Mouse (Mus musculus) hindbrain, postnatal 0 days (tissue): ENCODE data around the gene S100b. TPM values are rescaled to one million over a fixed set of nuclear protein-coding genes. Genes with fewer than 3 reads are reported as not detected.
A peak's percentile ranks its signal among the peaks of the same experiment; 100 is the strongest.

Experiments used
- ATAC-seq: fragments of 200-750 bp; cut with Nextera tagmentation; 2 replicates; pipeline ENCODE4 v1.8.0; 2017; ENCODE audit warnings: mild to moderate bottlenecking, moderate TSS enrichment, moderate library complexity
- DNase-seq: peaks from one replicate; pipeline ENCODE4 v3.0.0-alpha.2; 2015; ENCODE audit warnings: low spot score
- H3K27ac ChIP-seq: fragments of 300-500 bp; sonication (generic); 2 replicates; pipeline ENCODE4 v1.5.1; 2014; ENCODE audit warnings: mild to moderate bottlenecking
- H3K27me3 ChIP-seq: fragments of 300-500 bp; sonication (generic); 2 replicates; pipeline ENCODE4 v1.6.1; 2014; ENCODE audit warnings: low read length, mixed read lengths; ENCODE audit not compliant: insufficient read depth
- H3K36me3 ChIP-seq: fragments of 300-500 bp; sonication (generic); 2 replicates; pipeline ENCODE4 v1.6.1; 2014; ENCODE audit warnings: low read length, mixed read lengths; ENCODE audit not compliant: insufficient read depth
- H3K4me1 ChIP-seq: fragments of 300-500 bp; sonication (generic); 2 replicates; pipeline ENCODE4 v1.6.1; 2014; ENCODE audit warnings: antibody characterized with exemption, low read length, mixed read lengths; ENCODE audit not compliant: insufficient read depth
- H3K4me2 ChIP-seq: fragments of 300-500 bp; sonication (generic); 2 replicates; pipeline ENCODE4 v1.6.1; 2014; ENCODE audit warnings: low read depth, mild to moderate bottlenecking, low read length, moderate library complexity, mixed read lengths
- H3K4me3 ChIP-seq: fragments of 300-500 bp; sonication (generic); 2 replicates; pipeline ENCODE4 v1.5.1; 2014; ENCODE audit warnings: low read length
- H3K9ac ChIP-seq: fragments of 300-500 bp; sonication (generic); replicated peaks from 2 replicates; pipeline ENCODE4 v1.6.1; 2014; ENCODE audit warnings: mild to moderate bottlenecking, low read length, moderate library complexity, mixed read lengths
- H3K9me3 ChIP-seq: fragments of 300-500 bp; sonication (generic); 2 replicates; pipeline ENCODE4 v1.6.1; 2016; ENCODE audit warnings: low read length, mixed read lengths
- CTCF ChIP-seq: IDR thresholded peaks from 2 replicates; pipeline ENCODE4 v1.5.1; 2016; ENCODE audit warnings: antibody characterized with exemption, control low read depth, low read depth
- WGBS: fragments of 180-500 bp; shearing (Covaris S2); extraction: QIAGEN DNeasy Blood & Tissue Kit; methylation state at CpG from one replicate; pipeline ENCODE4 v1.1.7; 2014; 5-methylcytosine and 5-hydroxymethylcytosine counted together
- microRNA counts: library from miRNA; unstranded; fragments of <30 nt; microRNA quantifications from one replicate; lab custom pipeline; 2015
- microRNA-seq, 2 experiments: library from miRNA; unstranded; fragments of <30 nt; microRNA quantifications; one replicate each; pipeline ENCODE4; 2016
- polyA plus RNA-seq: library from polyadenylated mRNA; unstranded; fragments of >200 nt; fragmentation: Nextera tagmentation; extraction: Ambion mirVana; gene quantifications from 2 replicates; pipeline ENCODE4 v1.2.1, GENCODE M21; 2015
- total RNA-seq: library from RNA; depleted of rRNA; stranded (reverse); fragments of >200 nt; gene quantifications from 2 replicates; pipeline ENCODE4 v1.2.3, GENCODE M21; 2014; rRNA removed

S100b gene
- total and polyA plus RNA-seq, 2 experiments from 2014 or later = 22.3 to 25.2 TPM

GRCm38 (mm10) chr10:76306738-76307137 is 53.1 kb downstream of the S100b start:
- DNase-seq = no peak
- Histone ChIP-seq H3K4me2 (no peak overlapping the region), H3K9me3 (no peaks in the 10 kb centered on the region), H3K36me3 (peaks cover 52% of the 10 kb centered on the region), H3K9ac (no peak overlapping the region), H3K4me1 (no peaks in the 10 kb centered on the region), H3K27ac (no peak overlapping the region), H3K4me3 (no peak overlapping the region), H3K27me3 (no peaks in the 10 kb centered on the region)
- 90% methylated on average over 9 of the region's 9 CpGs for WGBS
- ATAC-seq = no peak
- no peak for TF ChIP-seq CTCF

MicroRNA genes within 50 kb of the gene (microRNA counts, 519-probe panel; counts per million panel counts)
- 1,861 counts per million, percentile 25 among the panel's probes with 10 or more counts for microRNA mmu-miR-678 (lab: Ali Mortazavi, UCI)

Small RNAs within 50 kb of the gene (microRNA-seq; reads per million reads assigned to microRNA genes)
- gene Mir678 = 0 reads per million in 2 experiments

Other genes with a start within 250 kb of the S100b start
- 6.8 and 7.9 TPM in 2 replicates for gene Zfp280b, start 221.2 kb upstream of the S100b start, total RNA-seq
- 10.0 and 10.5 TPM in 2 replicates for gene Zfp280b, start 221.2 kb upstream of the S100b start, polyA plus RNA-seq
- gene Slc5a4b, start 142.9 kb upstream of the S100b start, total RNA-seq = not detected in 2 replicates
- gene Slc5a4b, start 142.9 kb upstream of the S100b start, polyA plus RNA-seq = 0.08 TPM in 1 of 2 replicates, not detected in the other
- 0.07 TPM in 1 of 2 replicates, not detected in the other for gene Slc5a4a, start 106.4 kb upstream of the S100b start, total RNA-seq
- gene Slc5a4a, start 106.4 kb upstream of the S100b start, polyA plus RNA-seq = not detected in 2 replicates
- 148 and 174 TPM in 2 replicates for gene Prmt2, start 16.0 kb upstream of the S100b start, total RNA-seq
- 245 and 250 TPM in 2 replicates for gene Prmt2, start 16.0 kb upstream of the S100b start, polyA plus RNA-seq
- 54.3 and 65.2 TPM in 2 replicates for gene Dip2a, start 91.4 kb downstream of the S100b start, total RNA-seq
- 12.6 TPM in 2 replicates for gene Dip2a, start 91.4 kb downstream of the S100b start, polyA plus RNA-seq
- not detected in 2 replicates for gene AC141477.1, start 186.6 kb downstream of the S100b start, total RNA-seq
- not detected in 2 replicates for gene AC141477.1, start 186.6 kb downstream of the S100b start, polyA plus RNA-seq
- gene Pcnt, start 188.9 kb downstream of the S100b start, total RNA-seq = 9.7 and 10.1 TPM in 2 replicates
- 4.8 and 5.4 TPM in 2 replicates for gene Pcnt, start 188.9 kb downstream of the S100b start, polyA plus RNA-seq
- not detected in 2 replicates for gene 2610028H24Rik, start 195.2 kb downstream of the S100b start, total RNA-seq
- not detected in 2 replicates for gene 2610028H24Rik, start 195.2 kb downstream of the S100b start, polyA plus RNA-seq
- gene Mcm3ap, start 215.1 kb downstream of the S100b start, total RNA-seq = 28.8 and 29.1 TPM in 2 replicates
- gene Mcm3ap, start 215.1 kb downstream of the S100b start, polyA plus RNA-seq = 49.0 and 55.7 TPM in 2 replicates
- 4.6 and 4.7 TPM in 2 replicates for gene Ybey, start 215.3 kb downstream of the S100b start, total RNA-seq
- 4.1 and 4.2 TPM in 2 replicates for gene Ybey, start 215.3 kb downstream of the S100b start, polyA plus RNA-seq